ENCODE assay signal across 23 mouse cellular contexts in genomic region chr16:97083694-97084093, GRCm38 (mm10).
DNase-seq lines count a peak whose midpoint lies in the region; ATAC-seq and TF ChIP-seq lines count a peak whose summit lies in the region.
"Had no signal": no experiment of that assay in that cellular context is flagged by ENCODE, and none has a peak within 500 bp of the region (broad histone marks: within the 10 kb centered on the region; RNA-seq: fewer than 3 reads in every experiment).

No protein-coding gene starts in this region.

- WGBS in forebrain, embryonic 16.5 days = 21% methylated on average over 2 of the region's 2 CpGs
- WGBS in forebrain, embryonic 11.5 days = 82% methylated on average over 2 of the region's 2 CpGs
- WGBS in heart, embryonic 12.5 days = 75% methylated on average over 2 of the region's 2 CpGs

- no peak overlapping the region for H3K4me3 ChIP-seq in forebrain, embryonic 16.5 days (replicated peaks; ENCODE audit: low read length)
- no peak overlapping the region for H3K4me3 ChIP-seq in forebrain, embryonic 11.5 days (ENCODE audit: low read depth, low read length)
- no peak overlapping the region for H3K4me3 ChIP-seq in heart, embryonic 12.5 days
- H3K4me3 ChIP-seq: gastrocnemius, adult 2 months; heart, embryonic 13.5 days had no signal

- ATAC-seq in forebrain, embryonic 16.5 days = peak; percentile 80
- no peak for ATAC-seq in forebrain, embryonic 11.5 days (replicated peaks; ENCODE audit: low FRiP score)
- ATAC-seq in heart, embryonic 12.5 days (ENCODE audit: insufficient number of reproducible peaks, low FRiP score) = no peak
- ATAC-seq: CD4-positive, CD25-positive, alpha-beta regulatory T cell, adult 4 months; hindbrain, postnatal 0 days; inflammation-experienced regulatory T-cells, adult 6 months; intestine, embryonic 16.5 days had no signal

- TF ChIP-seq POLR2A in brain, embryonic 14.5 days (IDR thresholded peaks at IDR 0.05; ENCODE audit: borderline replicate concordance, extremely low read depth, insufficient read depth, insufficient read length, poor library complexity, severe bottlenecking) = no peak

- peaks cover 6% of the 10 kb centered on the region for H3K4me1 ChIP-seq in forebrain, embryonic 16.5 days (replicated peaks; ENCODE audit: control insufficient read depth, insufficient read depth, low read length)
- H3K4me1 ChIP-seq in forebrain, embryonic 11.5 days (replicated peaks; ENCODE audit: control insufficient read depth, insufficient read depth, low read length) = no peaks in the 10 kb centered on the region
- no peaks in the 10 kb centered on the region for H3K4me1 ChIP-seq in heart, embryonic 12.5 days (replicated peaks)
- H3K4me1 ChIP-seq: heart, embryonic 13.5 days had no signal

- H3K27ac ChIP-seq in forebrain, embryonic 16.5 days (ENCODE audit: low read length) = no peak overlapping the region
- H3K27ac ChIP-seq in forebrain, embryonic 11.5 days (ENCODE audit: low read depth, low read length) = no peak overlapping the region
- no peak overlapping the region for H3K27ac ChIP-seq in heart, embryonic 12.5 days (ENCODE audit: poor library complexity, severe bottlenecking)
- H3K27ac ChIP-seq: gastrocnemius, adult 2 months; heart, embryonic 13.5 days; hindbrain, embryonic 14.5 days; hindbrain, postnatal 0 days had no signal

- no peak overlapping the region for H3K4me2 ChIP-seq in forebrain, embryonic 16.5 days (ENCODE audit: low read length)
- no peak overlapping the region for H3K4me2 ChIP-seq in forebrain, embryonic 11.5 days (ENCODE audit: low read depth, low read length, severe bottlenecking)
- H3K4me2 ChIP-seq in heart, embryonic 12.5 days = no peak overlapping the region
- H3K4me2 ChIP-seq: heart, embryonic 13.5 days; hindbrain, embryonic 14.5 days had no signal

- H3K36me3 ChIP-seq in forebrain, embryonic 16.5 days (ENCODE audit: control insufficient read depth, insufficient read depth) = no peaks in the 10 kb centered on the region
- H3K36me3 ChIP-seq in forebrain, embryonic 11.5 days (ENCODE audit: control insufficient read depth, insufficient read depth, low read length) = no peaks in the 10 kb centered on the region
- no peaks in the 10 kb centered on the region for H3K36me3 ChIP-seq in heart, embryonic 12.5 days
- H3K36me3 ChIP-seq: heart, embryonic 13.5 days had no signal

- H3K9me3 ChIP-seq in forebrain, embryonic 16.5 days (ENCODE audit: control insufficient read depth, low read length) = no peaks in the 10 kb centered on the region
- H3K9me3 ChIP-seq in forebrain, embryonic 11.5 days (ENCODE audit: control insufficient read depth, low read length) = no peaks in the 10 kb centered on the region
- H3K9me3 ChIP-seq in heart, embryonic 12.5 days (replicated peaks) = no peaks in the 10 kb centered on the region
- H3K9me3 ChIP-seq: heart, embryonic 13.5 days had no signal

- no peak for TF ChIP-seq CTCF in brain, embryonic 14.5 days (IDR thresholded peaks at IDR 0.05; ENCODE audit: borderline replicate concordance, extremely low read depth, insufficient read depth, insufficient read length)

- DNase-seq in forebrain, embryonic 11.5 days (ENCODE audit: low spot score) = no peak
- DNase-seq in heart, adult 11 months = peak; percentile 25
- DNase-seq in brain, embryonic 14.5 days (ENCODE audit: low read depth) = peak; percentile 56
- no peak for DNase-seq in ovary, postnatal 36 days (ENCODE audit: low spot score)
- DNase-seq: adrenal gland, adult 2 months; adrenal gland, postnatal 14 days; cerebellum, adult 18-20 months; cerebellum, adult 9-10 months; cerebellum, postnatal 14 days; gastrocnemius, adult 2 months; gastrocnemius, postnatal 14 days; heart, adult 18-20 months; heart, postnatal 14 days; heart, postnatal 4 days; kidney, adult 2 months had no signal

- no peaks in the 10 kb centered on the region for H3K27me3 ChIP-seq in forebrain, embryonic 16.5 days (replicated peaks; ENCODE audit: control insufficient read depth, insufficient read depth, low read length)
- no peaks in the 10 kb centered on the region for H3K27me3 ChIP-seq in forebrain, embryonic 11.5 days (ENCODE audit: control insufficient read depth, insufficient read depth, low read length)
- H3K27me3 ChIP-seq in heart, embryonic 12.5 days (replicated peaks) = no peaks in the 10 kb centered on the region
- H3K27me3 ChIP-seq: heart, embryonic 13.5 days had no signal

- no peak overlapping the region for H3K9ac ChIP-seq in forebrain, embryonic 16.5 days (replicated peaks; ENCODE audit: low read depth, low read length)
- H3K9ac ChIP-seq in forebrain, embryonic 11.5 days (ENCODE audit: low read length) = no peak overlapping the region
- H3K9ac ChIP-seq in heart, embryonic 12.5 days = no peak overlapping the region
- H3K9ac ChIP-seq: heart, embryonic 13.5 days; hindbrain, embryonic 14.5 days had no signal

Comparison
In these comparisons a context has a peak if more than half of its experiments do, and no peak if none do; other contexts are left out.
1. DNase-seq: peak in heart, adult 11 months (single experiment) and brain, embryonic 14.5 days (single experiment); none in forebrain, embryonic 11.5 days (single experiment) and ovary, postnatal 36 days (single experiment).